Mouse (Mus musculus) heart, adult 9 months (tissue): ENCODE results near the gene Cabin1.

Experiments used
- DNase-seq, 2 experiments: peaks; one replicate each; pipeline ENCODE4 v3.0.0; 2022; ENCODE audit warnings: low spot score in 2 of 2

The Cabin1 gene

GRCm38 (mm10) chr10:75702494-75702893, 61.6 kb downstream of the Cabin1 start:
- no peak for DNase-seq

- DNase-seq = no peak
These were observed 62.9 kb downstream of the Cabin1 start for GRCm38 (mm10) chr10:75701280-75701679.

DNA sequence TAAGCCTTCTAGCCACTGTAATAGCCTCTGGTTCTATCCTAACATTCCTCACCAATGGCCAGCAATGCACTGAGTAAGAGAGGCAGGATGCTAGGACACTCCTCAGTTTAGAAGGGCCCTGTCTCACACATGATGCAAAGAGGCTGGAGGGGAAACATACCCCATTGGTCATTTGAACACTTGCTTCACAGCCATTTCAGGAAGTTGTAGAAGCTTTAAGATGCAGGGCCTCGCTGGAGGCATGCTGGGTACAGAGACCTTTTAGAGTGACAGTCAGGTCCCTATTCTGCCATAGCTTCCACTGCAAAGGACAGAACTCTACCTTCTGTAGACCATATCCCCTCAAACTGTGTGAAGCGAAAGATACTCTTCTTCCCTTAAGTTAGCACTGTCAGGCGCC, 66.4 kb downstream of the Cabin1 start:
- no peak for DNase-seq

DNA sequence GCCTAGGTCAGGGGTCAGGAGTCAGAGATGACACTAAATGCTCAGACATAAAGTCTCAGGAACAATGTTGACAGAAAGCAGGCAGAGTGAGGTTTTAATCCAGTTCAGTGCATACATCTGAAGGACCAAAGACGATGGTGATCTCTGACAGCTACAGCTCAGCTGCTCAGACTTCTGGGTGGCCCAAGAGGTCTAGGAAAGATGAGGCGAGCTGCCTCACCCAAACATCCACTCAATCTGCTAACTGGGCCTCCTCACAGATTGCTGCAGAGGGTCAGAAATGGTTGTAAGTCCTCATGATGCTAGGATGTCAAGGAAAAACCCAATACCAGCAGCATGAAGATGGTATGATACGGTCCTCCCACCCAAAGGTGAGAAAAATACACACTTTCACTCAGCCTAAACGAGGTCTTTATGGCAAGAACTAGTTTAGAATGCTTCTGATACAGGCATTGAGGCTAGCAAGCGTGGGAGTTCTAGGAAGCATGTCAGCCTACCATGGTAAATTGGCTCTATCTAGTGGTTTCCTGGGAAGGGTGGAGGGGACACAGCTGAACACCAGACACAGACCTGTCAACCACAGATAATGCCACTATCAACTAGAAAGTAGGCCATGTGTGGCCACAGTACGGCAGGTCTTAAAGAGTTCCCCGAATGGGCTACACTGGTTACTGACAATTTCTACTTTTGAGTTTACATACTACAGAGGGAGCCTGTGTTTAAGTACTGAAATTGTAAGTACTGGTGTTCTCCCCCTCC, 67.4 kb downstream of the Cabin1 start:
- DNase-seq = no peak

- DNase-seq = no peak
These were observed 68.6 kb downstream of the Cabin1 start for GRCm38 (mm10) chr10:75695521-75695920.

GRCm38 (mm10) chr10:75695078-75695477, 69.1 kb downstream of the Cabin1 start:
- no peak for DNase-seq

DNA sequence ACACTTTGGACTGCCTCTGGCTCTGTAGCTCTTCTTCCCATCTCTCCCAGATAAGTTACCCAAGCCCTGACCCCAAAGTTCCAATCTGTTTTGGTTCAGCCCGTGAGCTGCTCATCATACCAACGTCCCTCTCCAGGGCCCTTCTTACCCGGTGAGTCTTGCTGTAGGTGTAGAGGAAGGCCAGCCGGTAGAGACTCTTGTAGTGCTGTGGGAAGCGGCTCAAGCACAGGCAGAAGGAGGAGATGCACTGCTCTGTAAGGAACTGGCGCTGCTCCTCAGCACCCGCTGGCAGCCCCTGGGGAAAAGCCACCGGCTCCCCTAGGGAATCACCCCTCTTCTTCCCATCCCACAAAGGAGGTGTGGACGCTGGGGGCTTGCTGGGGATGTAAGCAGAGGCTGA, 69.6 kb downstream of the Cabin1 start:
- no peak for DNase-seq

- DNase-seq = no peak
These were observed 70.5 kb downstream of the Cabin1 start for GRCm38 (mm10) chr10:75693451-75694233.

DNA sequence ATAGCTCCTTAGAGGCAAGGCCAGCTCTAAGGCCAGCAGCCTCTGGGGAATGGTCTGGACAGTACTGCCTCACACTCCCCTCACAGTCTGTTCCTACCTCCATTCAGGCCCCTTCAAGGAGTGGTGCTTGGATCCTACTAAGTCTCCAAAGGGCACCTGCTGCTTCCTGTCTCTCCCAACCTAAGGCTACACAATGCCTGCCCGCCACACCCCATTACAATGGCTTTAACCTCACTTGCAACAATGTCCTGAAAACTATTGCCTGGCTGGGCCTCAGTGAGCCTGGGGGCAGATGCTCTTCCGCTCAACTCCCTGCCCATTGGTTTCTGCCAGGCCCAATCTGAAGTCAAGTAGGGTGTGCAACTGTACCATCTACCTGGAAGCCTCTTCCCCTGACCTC, 75.5 kb downstream of the Cabin1 start:
- no peak for DNase-seq

GRCm38 (mm10) chr10:75686724-75687123, 77.4 kb downstream of the Cabin1 start:
- DNase-seq = no peak

DNA sequence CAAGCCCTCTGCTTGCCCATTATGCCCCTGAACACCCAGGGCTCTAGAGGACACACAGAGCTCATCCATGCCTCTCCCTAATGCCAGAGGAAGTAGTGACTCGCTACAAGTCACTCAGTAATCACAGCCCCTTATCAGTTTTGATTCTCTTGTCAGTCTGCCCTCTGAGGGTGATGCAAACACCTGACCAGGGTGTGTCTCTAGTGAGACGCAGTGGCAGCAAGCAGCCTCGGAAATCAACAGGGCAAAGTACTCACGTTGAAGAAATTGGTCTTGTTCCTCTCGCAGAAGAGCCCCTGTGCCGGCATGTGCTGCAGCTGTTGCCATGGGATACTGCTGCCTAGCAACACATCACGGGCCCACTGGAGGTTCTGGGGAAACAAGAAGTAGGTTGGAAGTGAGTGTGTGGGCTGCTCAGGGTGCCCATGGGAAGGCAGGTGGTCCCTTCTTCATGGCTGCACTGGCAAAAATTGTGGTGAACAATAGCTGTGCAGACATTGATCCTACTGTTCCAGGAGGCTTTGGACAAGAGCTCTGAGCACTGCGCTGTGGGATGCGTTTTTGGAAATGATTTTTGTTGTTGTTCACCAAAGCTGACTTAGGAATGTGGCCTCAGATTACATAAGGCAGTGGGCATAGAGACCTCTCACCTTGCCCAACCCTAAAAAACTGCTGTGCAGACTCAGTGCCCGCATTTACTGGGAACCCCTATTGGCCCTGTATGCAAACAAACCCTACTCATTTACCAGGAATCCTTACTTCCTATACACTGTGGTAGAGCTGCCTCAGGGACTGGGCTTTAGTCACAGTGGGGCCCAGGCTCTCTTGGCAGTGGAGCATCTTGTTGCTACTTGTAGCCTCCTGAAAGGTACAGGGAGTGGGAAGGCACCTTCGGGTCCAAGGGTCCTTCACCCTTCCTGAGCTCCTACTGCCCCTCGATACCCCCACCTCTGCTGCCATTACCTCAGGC, 79.8 kb downstream of the Cabin1 start:
- DNase-seq = no peak

- DNase-seq = no peak
These were observed 83.6 kb downstream of the Cabin1 start for GRCm38 (mm10) chr10:75680574-75681001.

DNA sequence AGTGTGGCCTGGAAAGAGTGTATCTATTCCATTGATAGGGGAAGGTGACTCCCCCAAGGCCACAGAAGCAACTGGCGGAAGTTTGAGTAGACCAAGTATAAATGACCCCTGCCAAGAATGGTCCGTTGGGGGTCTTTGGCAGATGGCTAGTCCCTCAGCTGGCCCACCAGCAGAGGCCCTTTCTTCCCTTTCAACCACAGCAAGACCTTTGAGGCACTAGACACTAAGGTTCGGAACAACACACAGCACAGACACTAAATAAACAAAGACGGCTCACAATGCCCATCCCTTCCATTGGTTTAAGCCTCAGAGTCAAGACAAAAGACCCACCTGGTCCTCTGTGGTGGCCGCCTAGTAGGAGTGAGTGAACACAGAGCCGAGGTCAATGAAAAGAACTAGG, 84.9 kb downstream of the Cabin1 start:
- no peak for DNase-seq

DNA sequence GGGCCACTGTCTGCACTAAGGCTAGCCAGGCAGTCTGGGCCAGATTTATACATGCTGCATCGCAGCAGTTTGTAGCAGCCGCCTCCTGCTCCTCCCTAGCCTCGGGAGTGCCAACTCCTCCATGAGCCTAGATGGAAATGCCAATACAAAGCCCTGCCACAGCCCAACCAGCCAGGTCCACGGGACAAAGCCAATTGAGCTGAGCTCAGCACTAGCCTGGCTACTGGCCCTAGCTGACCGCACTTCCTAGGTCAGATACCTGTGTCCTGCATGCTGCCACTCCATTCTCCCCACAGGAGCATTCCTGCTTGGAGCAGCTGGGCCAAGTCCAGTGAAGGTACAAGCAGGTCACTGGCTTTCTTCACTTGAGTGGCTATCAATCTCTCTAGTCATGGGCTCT, 86.2 kb downstream of the Cabin1 start:
- peak; percentile 34 to 35 for DNase-seq

DNA sequence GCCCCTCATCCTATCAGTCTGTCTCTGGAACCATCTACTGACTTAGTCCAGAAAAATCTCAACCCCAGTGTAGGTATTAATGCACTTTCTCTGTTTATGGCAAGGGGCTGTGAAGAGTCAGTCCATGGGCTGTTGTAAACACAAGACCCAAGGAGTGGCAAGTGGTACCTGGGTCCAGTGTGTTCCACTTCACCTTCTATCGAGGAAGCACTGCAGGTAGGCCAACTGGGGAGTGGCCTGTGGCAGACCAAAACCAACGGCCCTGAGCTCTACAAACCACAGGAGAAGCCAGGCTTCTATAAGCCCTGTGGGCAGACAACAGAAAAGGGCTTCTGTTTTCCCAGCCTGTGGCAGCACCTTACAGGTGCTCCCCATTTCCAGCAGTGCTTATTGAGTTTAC, 86.6 kb downstream of the Cabin1 start:
- DNase-seq = no peak

GRCm38 (mm10) chr10:75676819-75677565, 87.1 kb downstream of the Cabin1 start:
- DNase-seq = peak; percentile 76 to 78

- no peak for DNase-seq
These were observed 87.9 kb downstream of the Cabin1 start for GRCm38 (mm10) chr10:75676286-75676685.

GRCm38 (mm10) chr10:75675594-75675993, 88.5 kb downstream of the Cabin1 start:
- DNase-seq = no peak

- DNase-seq = no peak
These were observed 94.2 kb downstream of the Cabin1 start for GRCm38 (mm10) chr10:75669936-75670335.

- DNase-seq = peak; percentile 75 to 77
These were observed 96.2 kb downstream of the Cabin1 start for GRCm38 (mm10) chr10:75667911-75668270.
